Mouse (Mus musculus) layer of hippocampus, postnatal 25 days (tissue): ENCODE data around the gene Eif4a3. TPM values are rescaled to one million over a fixed set of nuclear protein-coding genes. Genes with fewer than 3 reads are reported as not detected.
A peak's percentile ranks its signal among the peaks of the same experiment; 100 is the strongest.
"Not testable (repeated sequence)": the region's sequence is repeated elsewhere in the genome, so short reads cannot be mapped to it uniquely, and the experiment has no call there.

Source experiments
- DNase-seq, 2 experiments: peaks; one replicate each; pipeline ENCODE4 v3.0.0; 2022; ENCODE audit warnings: mixed read lengths in 2 of 2, low spot score in 1 of 2; ENCODE audit errors: extremely low spot score in 1 of 2
- total RNA-seq, 2 experiments: library from RNA; stranded (reverse); gene quantifications; 2 replicates each; pipeline ENCODE4 v1.2.3; 2021

Gene Eif4a3
- total RNA-seq, 2 experiments from 2014 or later = 82.2 to 91.7 TPM

GRCm38 (mm10) chr11:119300246-119300935 lies 502 bp upstream of the Eif4a3 start:
- no peak for DNase-seq

GRCm38 (mm10) chr11:119298917-119299316 lies 972 bp downstream of the Eif4a3 start:
- no peak for DNase-seq

- no peak for DNase-seq
Observed at GRCm38 (mm10) chr11:119297996-119298395, 1.9 kb downstream of the Eif4a3 start.

GRCm38 (mm10) chr11:119292861-119293260 lies 7.0 kb downstream of the Eif4a3 start:
- not testable (repeated sequence) for DNase-seq

- no peak for DNase-seq
Observed at GRCm38 (mm10) chr11:119287207-119287992, 12.5 kb downstream of the Eif4a3 start.

GRCm38 (mm10) chr11:119285791-119286527 lies 13.9 kb downstream of the Eif4a3 start:
- peak in 1 of 2 experiments; percentile 25 for DNase-seq

GRCm38 (mm10) chr11:119281030-119281429 lies 18.9 kb downstream of the Eif4a3 start:
- no peak for DNase-seq

- no peak for DNase-seq
Observed at GRCm38 (mm10) chr11:119273186-119273930, 26.5 kb downstream of the Eif4a3 start.

- DNase-seq = not testable (repeated sequence)
Observed at GRCm38 (mm10) chr11:119272492-119272891, 27.4 kb downstream of the Eif4a3 start.

- DNase-seq = peak; percentile 33 to 46
Observed at GRCm38 (mm10) chr11:119268557-119269195, 31.2 kb downstream of the Eif4a3 start.

- peak; percentile 96 to 99 for DNase-seq
Observed at GRCm38 (mm10) chr11:119267768-119268556, 31.9 kb downstream of the Eif4a3 start, which contains the start of gene Gaa. Gene Gaa (plus strand): TSS chr11:119267887.

GRCm38 (mm10) chr11:119267241-119267674 lies 32.6 kb downstream of the Eif4a3 start:
- DNase-seq = no peak

- DNase-seq = no peak
Observed at GRCm38 (mm10) chr11:119265811-119266210, 34.1 kb downstream of the Eif4a3 start.

- DNase-seq = no peak
Observed at GRCm38 (mm10) chr11:119264413-119264812, 35.5 kb downstream of the Eif4a3 start.

- DNase-seq = no peak
Observed at GRCm38 (mm10) chr11:119259977-119260376, 39.9 kb downstream of the Eif4a3 start.

- peak; percentile 53 to 58 for DNase-seq
Observed at GRCm38 (mm10) chr11:119258572-119259322, 41.1 kb downstream of the Eif4a3 start.

GRCm38 (mm10) chr11:119258216-119258571 lies 41.7 kb downstream of the Eif4a3 start:
- DNase-seq = no peak

GRCm38 (mm10) chr11:119256557-119256956 lies 43.3 kb downstream of the Eif4a3 start:
- DNase-seq = not testable (repeated sequence)
